Mouse (Mus musculus): ENCODE data around the gene Prss21. TPM values are rescaled to one million over a fixed set of nuclear protein-coding genes. Genes with fewer than 3 reads are reported as not detected.
"Not testable (repeated sequence)": the region's sequence is repeated elsewhere in the genome, so short reads cannot be mapped to it uniquely, and the experiment has no call there.

Prss21 gene
- polyA plus RNA-seq, 1 experiment from 2014 or later: not detected

GRCm38 (mm10) chr17:23873884-23874856 is 6.3 kb downstream of the Prss21 start:
- peak; percentile 65 for DNase-seq (ENCODE audit: low spot score)
- Histone ChIP-seq H3K27ac (replicated peaks) (no peak overlapping the region), H3K9me3 (no peaks in the 10 kb centered on the region), H3K4me1 (peaks cover 6% of the 10 kb centered on the region; the same call in 1 of the 2 replicates), H3K27me3 (replicated peaks; ENCODE audit: low read depth, poor library complexity, severe bottlenecking) (no peaks in the 10 kb centered on the region), H3K36me3 (replicated peaks) (no peaks in the 10 kb centered on the region), H3K4me3 (no peak overlapping the region)
- WGBS: 52% methylated on average over 8 of the region's 8 CpGs

- Histone ChIP-seq H3K4me3 (no peak overlapping the region), H3K27ac (replicated peaks) (no peak overlapping the region), H3K4me1 (no peaks in the 10 kb centered on the region), H3K27me3 (replicated peaks; ENCODE audit: low read depth, poor library complexity, severe bottlenecking) (no peaks in the 10 kb centered on the region), H3K9me3 (no peaks in the 10 kb centered on the region), H3K36me3 (replicated peaks) (no peaks in the 10 kb centered on the region)
- DNase-seq (ENCODE audit: low spot score): no peak
- WGBS: 50% methylated on average over 3 of the region's 3 CpGs
Observed at GRCm38 (mm10) chr17:23876741-23877140, 8.9 kb downstream of the Prss21 start.

GRCm38 (mm10) chr17:23877166-23877565 is 9.3 kb downstream of the Prss21 start:
- H3K27ac ChIP-seq (replicated peaks): no peak overlapping the region
- no peaks in the 10 kb centered on the region for H3K4me1 ChIP-seq
- WGBS: 80% methylated on average over 2 of the region's 2 CpGs
- no peak for DNase-seq (ENCODE audit: low spot score)
- no peaks in the 10 kb centered on the region for H3K27me3 ChIP-seq (replicated peaks; ENCODE audit: low read depth, poor library complexity, severe bottlenecking)
- no peaks in the 10 kb centered on the region for H3K9me3 ChIP-seq
- H3K36me3 ChIP-seq (replicated peaks): no peaks in the 10 kb centered on the region
- H3K4me3 ChIP-seq: no peak overlapping the region

- not testable (repeated sequence) for H3K27ac ChIP-seq (replicated peaks)
Observed at GRCm38 (mm10) chr17:23880576-23880975, 12.7 kb downstream of the Prss21 start, which contains the start of the genes Dcpp1 and Dcpp2. Dcpp1 (plus strand) TSS chr17:23880876. Dcpp2 (plus strand) TSS chr17:23880880.

GRCm38 (mm10) chr17:23917158-23917557 is 49.3 kb downstream of the Prss21 start, which contains the start of gene Dcpp3:
Dcpp3 (plus strand) TSS chr17:23917458.
- DNase-seq (ENCODE audit: low spot score); H3K9me3 ChIP-seq: not testable (repeated sequence)

More at GRCm38 (mm10) chr17:23880576-23880975, 12.7 kb downstream of the Prss21 start, which contains the start of the genes Dcpp1 and Dcpp2:
- DNase-seq (ENCODE audit: low spot score); H3K9me3 ChIP-seq; H3K4me1 ChIP-seq; H3K27me3 ChIP-seq (replicated peaks; ENCODE audit: low read depth, poor library complexity, severe bottlenecking); H3K4me3 ChIP-seq; H3K36me3 ChIP-seq (replicated peaks): not testable (repeated sequence)
- 87% methylated on average over 4 of the region's 4 CpGs for WGBS

More at GRCm38 (mm10) chr17:23917158-23917557, 49.3 kb downstream of the Prss21 start, which contains the start of gene Dcpp3:
- WGBS: 82% methylated on average over 4 of the region's 4 CpGs
- not testable (repeated sequence) for H3K27ac ChIP-seq (replicated peaks); H3K4me3 ChIP-seq; H3K36me3 ChIP-seq (replicated peaks); H3K27me3 ChIP-seq (replicated peaks; ENCODE audit: low read depth, poor library complexity, severe bottlenecking); H3K4me1 ChIP-seq

Small RNAs within 50 kb of the gene (microRNA-seq; reads per million reads assigned to microRNA genes)
- 1.8 reads per million for gene Mir5125

Other genes starting within 250 kb of the Prss21 start
- 0.68 and 0.69 TPM in 2 replicates for gene Mmp25, start 222.8 kb upstream of the Prss21 start, polyA plus RNA-seq (2016; fragmentation: Nextera tagmentation; extraction: Ambion mirVana)
- 0.85 and 1.2 TPM in 2 replicates for gene Bicdl2, start 207.6 kb upstream of the Prss21 start, polyA plus RNA-seq (2016; fragmentation: Nextera tagmentation; extraction: Ambion mirVana)
- gene Hcfc1r1, start 194.5 kb upstream of the Prss21 start, polyA plus RNA-seq (2016; fragmentation: Nextera tagmentation; extraction: Ambion mirVana): 30.4 and 39.7 TPM in 2 replicates
- gene Thoc6, start 194.2 kb upstream of the Prss21 start, polyA plus RNA-seq (2016; fragmentation: Nextera tagmentation; extraction: Ambion mirVana): 70.9 and 72.2 TPM in 2 replicates
- 4.6 and 6.4 TPM in 2 replicates for gene Tnfrsf12a, start 190.6 kb upstream of the Prss21 start, polyA plus RNA-seq (2016; fragmentation: Nextera tagmentation; extraction: Ambion mirVana)
- gene Cldn6, start 188.8 kb upstream of the Prss21 start, polyA plus RNA-seq (2016; fragmentation: Nextera tagmentation; extraction: Ambion mirVana): 77.2 and 81.3 TPM in 2 replicates
- 10.5 and 13.5 TPM in 2 replicates for gene Cldn9, start 184.0 kb upstream of the Prss21 start, polyA plus RNA-seq (2016; fragmentation: Nextera tagmentation; extraction: Ambion mirVana)
- gene 1520401A03Rik, start 145.3 kb upstream of the Prss21 start, polyA plus RNA-seq (2016; fragmentation: Nextera tagmentation; extraction: Ambion mirVana): 0.05 TPM in 1 of 2 replicates, not detected in the other
- 61.6 and 62.0 TPM in 2 replicates for gene Pkmyt1, start 141.7 kb upstream of the Prss21 start, polyA plus RNA-seq (2016; fragmentation: Nextera tagmentation; extraction: Ambion mirVana)
- 12.6 and 14.1 TPM in 2 replicates for gene Paqr4, start 127.2 kb upstream of the Prss21 start, polyA plus RNA-seq (2016; fragmentation: Nextera tagmentation; extraction: Ambion mirVana)
- 8.3 and 9.6 TPM in 2 replicates for gene Kremen2, start 122.2 kb upstream of the Prss21 start, polyA plus RNA-seq (2016; fragmentation: Nextera tagmentation; extraction: Ambion mirVana)
- 168 and 178 TPM in 2 replicates for gene Flywch1, start 96.5 kb upstream of the Prss21 start, polyA plus RNA-seq (2016; fragmentation: Nextera tagmentation; extraction: Ambion mirVana)
- 35.4 and 41.3 TPM in 2 replicates for gene Flywch2, start 82.0 kb upstream of the Prss21 start, polyA plus RNA-seq (2016; fragmentation: Nextera tagmentation; extraction: Ambion mirVana)
- 511 and 516 TPM in 2 replicates for gene Srrm2, start 77.5 kb upstream of the Prss21 start, polyA plus RNA-seq (2016; fragmentation: Nextera tagmentation; extraction: Ambion mirVana)
- 1,075 and 1,103 TPM in 2 replicates for gene Elob, start 38.9 kb upstream of the Prss21 start, polyA plus RNA-seq (2016; fragmentation: Nextera tagmentation; extraction: Ambion mirVana)
- gene Prss33, start 32.0 kb upstream of the Prss21 start, polyA plus RNA-seq (2016; fragmentation: Nextera tagmentation; extraction: Ambion mirVana): 0.21 TPM in 1 of 2 replicates, not detected in the other
- gene Prss32, start 24.2 kb upstream of the Prss21 start, polyA plus RNA-seq (2016; fragmentation: Nextera tagmentation; extraction: Ambion mirVana): 0.45 TPM in 1 of 2 replicates, not detected in the other
- 3.2 and 3.6 TPM in 2 replicates for gene Prss41, start 23.9 kb upstream of the Prss21 start, polyA plus RNA-seq (2016; fragmentation: Nextera tagmentation; extraction: Ambion mirVana)
- gene Dcpp1, start 12.8 kb downstream of the Prss21 start, polyA plus RNA-seq (2016; fragmentation: Nextera tagmentation; extraction: Ambion mirVana): not detected in 2 replicates
- gene Dcpp2, start 12.8 kb downstream of the Prss21 start, polyA plus RNA-seq (2016; fragmentation: Nextera tagmentation; extraction: Ambion mirVana): not detected in 2 replicates
- not detected in 2 replicates for gene Dcpp3, start 49.4 kb downstream of the Prss21 start, polyA plus RNA-seq (2016; fragmentation: Nextera tagmentation; extraction: Ambion mirVana)
- gene Sbp, start 73.6 kb downstream of the Prss21 start, polyA plus RNA-seq (2016; fragmentation: Nextera tagmentation; extraction: Ambion mirVana): not detected in 2 replicates
- gene Sbpl, start 87.2 kb downstream of the Prss21 start, polyA plus RNA-seq (2016; fragmentation: Nextera tagmentation; extraction: Ambion mirVana): not detected in 2 replicates
- not detected in 2 replicates for gene Prss30, start 112.5 kb downstream of the Prss21 start, polyA plus RNA-seq (2016; fragmentation: Nextera tagmentation; extraction: Ambion mirVana)
- gene Prss22, start 130.0 kb downstream of the Prss21 start, polyA plus RNA-seq (2016; fragmentation: Nextera tagmentation; extraction: Ambion mirVana): 3.0 and 3.6 TPM in 2 replicates
- 0.11 and 0.24 TPM in 2 replicates for gene Prss27, start 170.1 kb downstream of the Prss21 start, polyA plus RNA-seq (2016; fragmentation: Nextera tagmentation; extraction: Ambion mirVana)
- 97.6 and 99.9 TPM in 2 replicates for gene Kctd5, start 205.4 kb downstream of the Prss21 start, polyA plus RNA-seq (2016; fragmentation: Nextera tagmentation; extraction: Ambion mirVana)